Mouse (Mus musculus): ENCODE data around the gene Myh9. TPM values are rescaled to one million over a fixed set of nuclear protein-coding genes. Genes with fewer than 3 reads are reported as not detected.

The Myh9 gene
- polyA plus RNA-seq, 1 experiment from 2014 or later = 14.8 TPM

GRCm38 (mm10) chr15:77773099-77773915 is 68.7 kb downstream of the Myh9 start:
- WGBS = 96% methylated on average over 19 of the region's 19 CpGs
- Histone ChIP-seq H3K4me1 (ENCODE audit: control insufficient read depth, insufficient read depth, low read length) (no peaks in the 10 kb centered on the region), H3K36me3 (ENCODE audit: control insufficient read depth, insufficient read depth, low read length) (peaks cover 88% of the 10 kb centered on the region), H3K9ac (replicated peaks; ENCODE audit: low read length) (no peak overlapping the region), H3K4me3 (replicated peaks; ENCODE audit: low read depth, low read length) (no peak overlapping the region), H3K4me2 (ENCODE audit: low read length) (no peak overlapping the region), H3K27me3 (ENCODE audit: control insufficient read depth, insufficient read depth, low read length) (no peaks in the 10 kb centered on the region), H3K27ac (replicated peaks; ENCODE audit: low read depth, low read length) (no peak overlapping the region), H3K9me3 (ENCODE audit: control insufficient read depth, low read length) (no peaks in the 10 kb centered on the region)
- no peak for DNase-seq
- ATAC-seq (ENCODE audit: low FRiP score, low TSS enrichment) = no peak

- no peaks in the 10 kb centered on the region for H3K4me1 ChIP-seq (ENCODE audit: control insufficient read depth, insufficient read depth, low read length)
- ATAC-seq (ENCODE audit: low FRiP score, low TSS enrichment) = no peak
- no peak overlapping the region for H3K9ac ChIP-seq (replicated peaks; ENCODE audit: low read length)
- WGBS = 92% methylated on average over 9 of the region's 9 CpGs
- H3K4me3 ChIP-seq (replicated peaks; ENCODE audit: low read depth, low read length) = no peak overlapping the region
- H3K36me3 ChIP-seq (ENCODE audit: control insufficient read depth, insufficient read depth, low read length) = peaks cover 92% of the 10 kb centered on the region
- H3K4me2 ChIP-seq (ENCODE audit: low read length) = no peak overlapping the region
- DNase-seq = no peak
- H3K27ac ChIP-seq (replicated peaks; ENCODE audit: low read depth, low read length) = no peak overlapping the region
- H3K9me3 ChIP-seq (ENCODE audit: control insufficient read depth, low read length) = no peaks in the 10 kb centered on the region
- no peaks in the 10 kb centered on the region for H3K27me3 ChIP-seq (ENCODE audit: control insufficient read depth, insufficient read depth, low read length)
Observed at GRCm38 (mm10) chr15:77770942-77771341, 71.0 kb downstream of the Myh9 start.

GRCm38 (mm10) chr15:77770341-77770740 is 71.6 kb downstream of the Myh9 start:
- 95% methylated on average over 5 of the region's 5 CpGs for WGBS
- Histone ChIP-seq H3K4me3 (replicated peaks; ENCODE audit: low read depth, low read length) (no peak overlapping the region), H3K9me3 (ENCODE audit: control insufficient read depth, low read length) (no peaks in the 10 kb centered on the region), H3K9ac (replicated peaks; ENCODE audit: low read length) (no peak overlapping the region), H3K36me3 (ENCODE audit: control insufficient read depth, insufficient read depth, low read length) (peaks cover 96% of the 10 kb centered on the region), H3K27me3 (ENCODE audit: control insufficient read depth, insufficient read depth, low read length) (no peaks in the 10 kb centered on the region), H3K4me1 (ENCODE audit: control insufficient read depth, insufficient read depth, low read length) (no peaks in the 10 kb centered on the region), H3K4me2 (ENCODE audit: low read length) (no peak overlapping the region), H3K27ac (replicated peaks; ENCODE audit: low read depth, low read length) (no peak overlapping the region)
- no peak for ATAC-seq (ENCODE audit: low FRiP score, low TSS enrichment)
- DNase-seq = no peak

GRCm38 (mm10) chr15:77766981-77767380 is 75.0 kb downstream of the Myh9 start:
- Histone ChIP-seq H3K4me2 (ENCODE audit: low read length) (no peak overlapping the region), H3K4me3 (replicated peaks; ENCODE audit: low read depth, low read length) (no peak overlapping the region), H3K9me3 (ENCODE audit: control insufficient read depth, low read length) (no peaks in the 10 kb centered on the region), H3K36me3 (ENCODE audit: control insufficient read depth, insufficient read depth, low read length) (peaks cover 98% of the 10 kb centered on the region), H3K27ac (replicated peaks; ENCODE audit: low read depth, low read length) (no peak overlapping the region), H3K4me1 (ENCODE audit: control insufficient read depth, insufficient read depth, low read length) (no peaks in the 10 kb centered on the region), H3K27me3 (ENCODE audit: control insufficient read depth, insufficient read depth, low read length) (no peaks in the 10 kb centered on the region), H3K9ac (replicated peaks; ENCODE audit: low read length) (no peak overlapping the region)
- WGBS = 93% methylated on average over 11 of the region's 11 CpGs
- no peak for ATAC-seq (ENCODE audit: low FRiP score, low TSS enrichment)
- DNase-seq = no peak

GRCm38 (mm10) chr15:77765484-77766093 is 76.4 kb downstream of the Myh9 start:
- DNase-seq = no peak
- Histone ChIP-seq H3K9me3 (ENCODE audit: control insufficient read depth, low read length) (no peaks in the 10 kb centered on the region), H3K4me3 (replicated peaks; ENCODE audit: low read depth, low read length) (no peak overlapping the region), H3K9ac (replicated peaks; ENCODE audit: low read length) (no peak overlapping the region), H3K4me1 (ENCODE audit: control insufficient read depth, insufficient read depth, low read length) (no peaks in the 10 kb centered on the region), H3K27me3 (ENCODE audit: control insufficient read depth, insufficient read depth, low read length) (no peaks in the 10 kb centered on the region), H3K4me2 (ENCODE audit: low read length) (no peak overlapping the region), H3K36me3 (ENCODE audit: control insufficient read depth, insufficient read depth, low read length) (peaks cover 97% of the 10 kb centered on the region), H3K27ac (replicated peaks; ENCODE audit: low read depth, low read length) (no peak overlapping the region)
- no peak for ATAC-seq (ENCODE audit: low FRiP score, low TSS enrichment)
- WGBS = 93% methylated on average over 16 of the region's 16 CpGs

GRCm38 (mm10) chr15:77764391-77765006 is 77.5 kb downstream of the Myh9 start:
- H3K27me3 ChIP-seq (ENCODE audit: control insufficient read depth, insufficient read depth, low read length) = no peaks in the 10 kb centered on the region
- no peak overlapping the region for H3K4me2 ChIP-seq (ENCODE audit: low read length)
- ATAC-seq (ENCODE audit: low FRiP score, low TSS enrichment) (no peak), DNase-seq (peak; percentile 4)
- peaks cover 87% of the 10 kb centered on the region for H3K36me3 ChIP-seq (ENCODE audit: control insufficient read depth, insufficient read depth, low read length)
- H3K9me3 ChIP-seq (ENCODE audit: control insufficient read depth, low read length) = no peaks in the 10 kb centered on the region
- WGBS = 88% methylated on average over 13 of the region's 13 CpGs
- no peak overlapping the region for H3K9ac ChIP-seq (replicated peaks; ENCODE audit: low read length)
- no peak overlapping the region for H3K27ac ChIP-seq (replicated peaks; ENCODE audit: low read depth, low read length)
- no peaks in the 10 kb centered on the region for H3K4me1 ChIP-seq (ENCODE audit: control insufficient read depth, insufficient read depth, low read length)
- H3K4me3 ChIP-seq (replicated peaks; ENCODE audit: low read depth, low read length) = no peak overlapping the region

- H3K9ac ChIP-seq (replicated peaks; ENCODE audit: low read length) = no peak overlapping the region
- no peaks in the 10 kb centered on the region for H3K4me1 ChIP-seq (ENCODE audit: control insufficient read depth, insufficient read depth, low read length)
- ATAC-seq (ENCODE audit: low FRiP score, low TSS enrichment) (no peak), DNase-seq (no peak)
- no peaks in the 10 kb centered on the region for H3K27me3 ChIP-seq (ENCODE audit: control insufficient read depth, insufficient read depth, low read length)
- H3K9me3 ChIP-seq (ENCODE audit: control insufficient read depth, low read length) = no peaks in the 10 kb centered on the region
- H3K4me2 ChIP-seq (ENCODE audit: low read length) = no peak overlapping the region
- 93% methylated on average over 11 of the region's 11 CpGs for WGBS
- H3K36me3 ChIP-seq (ENCODE audit: control insufficient read depth, insufficient read depth, low read length) = peaks cover 79% of the 10 kb centered on the region
- H3K4me3 ChIP-seq (replicated peaks; ENCODE audit: low read depth, low read length) = no peak overlapping the region
- no peak overlapping the region for H3K27ac ChIP-seq (replicated peaks; ENCODE audit: low read depth, low read length)
Observed at GRCm38 (mm10) chr15:77763702-77764101, 78.3 kb downstream of the Myh9 start.

GRCm38 (mm10) chr15:77763050-77763449 is 78.9 kb downstream of the Myh9 start:
- Histone ChIP-seq H3K27ac (replicated peaks; ENCODE audit: low read depth, low read length) (no peak overlapping the region), H3K4me2 (ENCODE audit: low read length) (no peak overlapping the region), H3K4me3 (replicated peaks; ENCODE audit: low read depth, low read length) (no peak overlapping the region), H3K27me3 (ENCODE audit: control insufficient read depth, insufficient read depth, low read length) (no peaks in the 10 kb centered on the region), H3K9ac (replicated peaks; ENCODE audit: low read length) (no peak overlapping the region), H3K36me3 (ENCODE audit: control insufficient read depth, insufficient read depth, low read length) (peaks cover 73% of the 10 kb centered on the region), H3K9me3 (ENCODE audit: control insufficient read depth, low read length) (no peaks in the 10 kb centered on the region), H3K4me1 (ENCODE audit: control insufficient read depth, insufficient read depth, low read length) (no peaks in the 10 kb centered on the region)
- WGBS = 90% methylated on average over 16 of the region's 16 CpGs
- DNase-seq = no peak
- no peak for ATAC-seq (ENCODE audit: low FRiP score, low TSS enrichment)
